Mouse (Mus musculus) NIH3T3 (cell line): Measurements from ENCODE around the gene Phf11c.
"Not testable (repeated sequence)": the region's sequence is repeated elsewhere in the genome, so short reads cannot be mapped to it uniquely, and the experiment has no call there.

ENCODE experiments used
- DNase-seq: peaks from one replicate; pipeline ENCODE4 v3.0.0-alpha.2; 2012; ENCODE audit warnings: low read depth

Gene Phf11c

GRCm38 (mm10) chr14:59395281-59395680 is at the start of gene Phf11c:
TSS of gene Phf11c (minus strand) at chr14:59395381.
- DNase-seq = no peak

GRCm38 (mm10) chr14:59441472-59441805 is 46.3 kb upstream of the Phf11c start:
- no peak for DNase-seq

GRCm38 (mm10) chr14:59440558-59441471 is 45.6 kb upstream of the Phf11c start, which contains the start of the genes Setdb2 and Cab39l:
TSS of gene Setdb2 (minus strand) at chr14:59440884.
TSS of gene Cab39l (plus strand) at chr14:59440972.
- peak; percentile 93 for DNase-seq

- peak; percentile 21 for DNase-seq
These were observed 44.9 kb upstream of the Phf11c start for GRCm38 (mm10) chr14:59440039-59440438.

GRCm38 (mm10) chr14:59438505-59438904 is 43.3 kb upstream of the Phf11c start:
- no peak for DNase-seq

GRCm38 (mm10) chr14:59437398-59437797 is 42.2 kb upstream of the Phf11c start:
- DNase-seq = no peak

GRCm38 (mm10) chr14:59435206-59435605 is 40.0 kb upstream of the Phf11c start:
- DNase-seq = no peak

GRCm38 (mm10) chr14:59433902-59434301 is 38.7 kb upstream of the Phf11c start:
- no peak for DNase-seq

- DNase-seq = no peak
These were observed 35.4 kb upstream of the Phf11c start for GRCm38 (mm10) chr14:59430556-59430955.

GRCm38 (mm10) chr14:59422912-59423663 is 27.9 kb upstream of the Phf11c start:
- DNase-seq = no peak

- DNase-seq = no peak
These were observed 23.0 kb upstream of the Phf11c start for GRCm38 (mm10) chr14:59418171-59418570.

- peak; percentile 4 for DNase-seq
These were observed 19.8 kb upstream of the Phf11c start for GRCm38 (mm10) chr14:59414979-59415378.

GRCm38 (mm10) chr14:59396999-59397398 is 1.8 kb upstream of the Phf11c start:
- no peak for DNase-seq

GRCm38 (mm10) chr14:59390181-59390580 is 5.0 kb downstream of the Phf11c start:
- not testable (repeated sequence) for DNase-seq

GRCm38 (mm10) chr14:59389532-59389931 is 5.6 kb downstream of the Phf11c start:
- DNase-seq = no peak

GRCm38 (mm10) chr14:59370348-59371068 is 24.7 kb downstream of the Phf11c start:
- no peak for DNase-seq

GRCm38 (mm10) chr14:59366386-59367105 is 28.6 kb downstream of the Phf11c start:
- no peak for DNase-seq

GRCm38 (mm10) chr14:59365244-59365644 is 29.9 kb downstream of the Phf11c start, which contains the start of gene Phf11d:
TSS of gene Phf11d (minus strand) at chr14:59365470.
- DNase-seq = peak; percentile 78

- peak; percentile 8 for DNase-seq
These were observed 54.0 kb downstream of the Phf11c start, which contains the start of gene Phf11b for GRCm38 (mm10) chr14:59341189-59341588. TSS of gene Phf11b (minus strand) at chr14:59341351.

- no peak for DNase-seq
These were observed 55.6 kb downstream of the Phf11c start for GRCm38 (mm10) chr14:59339541-59339940.

- not testable (repeated sequence) for DNase-seq
These were observed 59.1 kb downstream of the Phf11c start for GRCm38 (mm10) chr14:59336056-59336455.
